Mouse (Mus musculus) Patski (cell line): ENCODE measurements around the gene Cd79a. TPM values are rescaled to one million over a fixed set of nuclear protein-coding genes. Genes with fewer than 3 reads are reported as not detected.
A peak's percentile ranks its signal among the peaks of the same experiment; 100 is the strongest.

Experiments
- ATAC-seq: fragments of 100-300 bp; one replicate; pipeline ENCODE4 v1.8.0; 2021
- CTCF ChIA-PET: fragments of 350-600 bp; sonication (Branson Sonifier 250); formaldehyde crosslinking; loops from one replicate; lab custom pipeline; 2022; ENCODE audit warnings: inconsistent platforms; lab: Charles Lee
- POLR2A ChIA-PET: fragments of 350-600 bp; sonication (Branson Sonifier 250); formaldehyde crosslinking; loops from one replicate; lab custom pipeline; 2022; ENCODE audit warnings: antibody characterized with exemption, inconsistent platforms; lab: Charles Lee
- DNase-seq: peaks from one replicate; pipeline ENCODE4 v3.0.0-alpha.2; 2011; ENCODE audit warnings: low read depth, low spot score
- H3K27me3 ChIP-seq: fragments of 371-371 bp; one replicate; pipeline ENCODE4 v1.5.1; 2021
- CTCF ChIP-seq: fragments of 100-300 bp; IDR thresholded peaks from one replicate; pipeline ENCODE4 v1.5.1; 2021
- in situ Hi-C: fragments of 300-500 bp; cut with MboI; formaldehyde crosslinking; loops from 3 replicates; pipeline ENCODE4 v1.11.1; 2018; ENCODE audit warnings: low pct_unique_long_range_greater_than_20kb, mixed read lengths
- polyA plus RNA-seq: library from polyadenylated mRNA; unstranded; gene quantifications from one replicate; pipeline ENCODE4 v1.2.3, GENCODE M21; 2021

Gene Cd79a
- polyA plus RNA-seq, 1 experiment from 2014 or later, result not detected

DNA sequence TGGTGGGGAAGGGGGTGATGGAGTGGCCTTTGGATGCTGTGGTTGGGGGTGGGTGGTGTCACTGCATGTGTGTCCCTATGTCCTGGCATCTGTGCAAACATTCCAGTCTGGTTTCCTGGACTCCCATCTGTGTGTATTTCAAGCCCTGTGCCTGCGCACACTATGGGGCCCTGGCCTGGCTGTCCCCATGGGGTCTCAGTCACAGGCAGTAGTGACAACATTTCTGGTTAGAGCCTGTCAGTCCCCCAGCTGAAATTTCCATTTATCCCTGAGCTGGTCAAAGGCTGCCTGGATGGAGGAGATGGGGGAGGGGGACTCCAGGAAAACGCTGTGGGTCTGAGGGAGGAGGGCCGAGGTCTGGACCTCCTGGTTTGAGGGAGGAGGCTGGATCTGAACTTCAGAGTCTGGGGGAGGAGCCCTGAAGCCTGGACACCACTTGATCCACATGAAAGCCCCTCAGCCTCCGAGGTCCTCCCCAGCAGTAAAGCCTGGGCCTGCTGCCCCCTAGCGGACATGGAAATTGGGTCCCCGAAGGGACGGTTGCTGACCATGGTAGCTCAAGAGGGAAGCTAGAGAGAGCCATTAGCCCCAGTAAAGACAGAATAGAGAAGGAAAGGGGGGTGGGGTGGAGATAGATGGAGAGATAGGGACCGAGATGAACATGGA lies 52.9 kb downstream of the Cd79a start:
- TF ChIP-seq CTCF, result peak; percentile 93
- ChIA-PET POLR2A (interaction anchor here (0.6 to 0.9 kb wide), 2 partner anchors 19 to 131 kb away, joined by 4 to 5 read pairs; no protein-coding TSS in a partner anchor), CTCF (interaction anchor here (0.6 to 2.0 kb wide), 8 partner anchors 10 to 144 kb away, joined by 3 to 11 read pairs (median 4); no protein-coding TSS in a partner anchor)
- peak; percentile 54 for ATAC-seq
- peaks cover 69% of the 10 kb centered on the region for H3K27me3 ChIP-seq
- no peak for DNase-seq
- in situ Hi-C loops, result no loop called here

Other genes starting within 250 kb of the Cd79a start
- not detected for gene Tex101, start 220.7 kb upstream of the Cd79a start, polyA plus RNA-seq
- gene BC049730, start 188.1 kb upstream of the Cd79a start, polyA plus RNA-seq, result not detected
- gene Gm4763, start 170.5 kb upstream of the Cd79a start, polyA plus RNA-seq, result not detected
- 0.31 TPM for gene Cd177, start 137.1 kb upstream of the Cd79a start, polyA plus RNA-seq
- not detected for gene Ceacam10, start 120.2 kb upstream of the Cd79a start, polyA plus RNA-seq
- gene Gm9844, start 35.2 kb upstream of the Cd79a start, polyA plus RNA-seq, result 1.6 TPM
- 0.10 TPM for gene Lypd4, start 27.4 kb upstream of the Cd79a start, polyA plus RNA-seq
- not detected for gene Dmrtc2, start 27.3 kb upstream of the Cd79a start, polyA plus RNA-seq
- gene Rps19, start 13.0 kb upstream of the Cd79a start, polyA plus RNA-seq, result 393 TPM
- gene Arhgef1, start 5.5 kb downstream of the Cd79a start, polyA plus RNA-seq, result 95.7 TPM
- gene Gm4881, start 47.1 kb downstream of the Cd79a start, polyA plus RNA-seq, result not detected
- gene Rabac1, start 75.4 kb downstream of the Cd79a start, polyA plus RNA-seq, result 211 TPM
- gene Atp1a3, start 108.6 kb downstream of the Cd79a start, polyA plus RNA-seq, result 0.05 TPM
- gene Grik5, start 175.0 kb downstream of the Cd79a start, polyA plus RNA-seq, result 49.5 TPM
- gene Zfp574, start 175.2 kb downstream of the Cd79a start, polyA plus RNA-seq, result 30.0 TPM